Mouse (Mus musculus): Measurements from ENCODE around the gene Tgm3.

Gene Tgm3

GRCm38 (mm10) chr2:130012026-130012425 is at the start of gene Tgm3:
Tgm3 (plus strand) TSS chr2:130012349.
- in situ Hi-C loops (cut with MseI, MboI), result no loop called here

- in situ Hi-C loops (cut with MseI, MboI), result no loop called here
Measured at GRCm38 (mm10) chr2:129980608-129981007, 31.5 kb upstream of the Tgm3 start.

GRCm38 (mm10) chr2:129987527-129988045 is 24.6 kb upstream of the Tgm3 start:
- in situ Hi-C loops (cut with MseI, MboI), result no loop called here

- in situ Hi-C loops (cut with MseI, MboI), result no loop called here
Measured at GRCm38 (mm10) chr2:129989646-129990045, 22.5 kb upstream of the Tgm3 start.

- in situ Hi-C loops (cut with MseI, MboI), result no loop called here
Measured at GRCm38 (mm10) chr2:129994468-129994867, 17.7 kb upstream of the Tgm3 start.

- in situ Hi-C loops (cut with MseI, MboI), result no loop called here
Measured at GRCm38 (mm10) chr2:129998476-129998875, 13.7 kb upstream of the Tgm3 start.

GRCm38 (mm10) chr2:129999296-129999695 is 12.9 kb upstream of the Tgm3 start:
- in situ Hi-C loops (cut with MseI, MboI), result no loop called here

- in situ Hi-C loops (cut with MseI, MboI), result no loop called here
Measured at GRCm38 (mm10) chr2:130000601-130001000, 11.5 kb upstream of the Tgm3 start.

- in situ Hi-C loops (cut with MseI, MboI), result no loop called here
Measured at GRCm38 (mm10) chr2:130004046-130004445, 8.1 kb upstream of the Tgm3 start.

- in situ Hi-C loops (cut with MseI, MboI), result no loop called here
Measured at GRCm38 (mm10) chr2:130009371-130009770, 2.8 kb upstream of the Tgm3 start.

- in situ Hi-C loops (cut with MseI, MboI), result no loop called here
Measured at GRCm38 (mm10) chr2:130013646-130014045, 1.5 kb downstream of the Tgm3 start.

- in situ Hi-C loops (cut with MseI, MboI), result no loop called here
Measured at GRCm38 (mm10) chr2:130015196-130015595, 3.0 kb downstream of the Tgm3 start.

- in situ Hi-C loops (cut with MseI, MboI), result no loop called here
Measured at GRCm38 (mm10) chr2:130018084-130018483, 5.9 kb downstream of the Tgm3 start.

- in situ Hi-C loops (cut with MseI, MboI), result no loop called here
Measured at GRCm38 (mm10) chr2:130027890-130028289, 15.7 kb downstream of the Tgm3 start.

- in situ Hi-C loops (cut with MseI, MboI), result no loop called here
Measured at GRCm38 (mm10) chr2:130029826-130030225, 17.7 kb downstream of the Tgm3 start.

GRCm38 (mm10) chr2:130032661-130033060 is 20.5 kb downstream of the Tgm3 start:
- in situ Hi-C loops (cut with MseI, MboI), result no loop called here

GRCm38 (mm10) chr2:130036846-130037245 is 24.7 kb downstream of the Tgm3 start:
- in situ Hi-C loops (cut with MseI, MboI), result no loop called here

GRCm38 (mm10) chr2:130038971-130039370 is 26.8 kb downstream of the Tgm3 start:
- in situ Hi-C loops (cut with MseI, MboI), result no loop called here

- in situ Hi-C loops (cut with MseI, MboI), result no loop called here
Measured at GRCm38 (mm10) chr2:130040190-130040886, 28.2 kb downstream of the Tgm3 start.

- in situ Hi-C loops (cut with MseI, MboI), result no loop called here
Measured at GRCm38 (mm10) chr2:130043835-130044234, 31.7 kb downstream of the Tgm3 start.

- in situ Hi-C loops (cut with MseI, MboI), result no loop called here
Measured at GRCm38 (mm10) chr2:130047923-130048440, 35.8 kb downstream of the Tgm3 start.

- in situ Hi-C loops (cut with MseI, MboI), result no loop called here
Measured at GRCm38 (mm10) chr2:130048792-130049191, 36.6 kb downstream of the Tgm3 start.

- in situ Hi-C loops (cut with MseI, MboI), result loop anchor here (10.0 kb wide), 1 partner anchor 153 kb away; no protein-coding TSS in a partner anchor
Measured at GRCm38 (mm10) chr2:130058149-130058548, 46.0 kb downstream of the Tgm3 start.
